Mouse (Mus musculus): ENCODE data around the gene Mtm1.

DNA sequence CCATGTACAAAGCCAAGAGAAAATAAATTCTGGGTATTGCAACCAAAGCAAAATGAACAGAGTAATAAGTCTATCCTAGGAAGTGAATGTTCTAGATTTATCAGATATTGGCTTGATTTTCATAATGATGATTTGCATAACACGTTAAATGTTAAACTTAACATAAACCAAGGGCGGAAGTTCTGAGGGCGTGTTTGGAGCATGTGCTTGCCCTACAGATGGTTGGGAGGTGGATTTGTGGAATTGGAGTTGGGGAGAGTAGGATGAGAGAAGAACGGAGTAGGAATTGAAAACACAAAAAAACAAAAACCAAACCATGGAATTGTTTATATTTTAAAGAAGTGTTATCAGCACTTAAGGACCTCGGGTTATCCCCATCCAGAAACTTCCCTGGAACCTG lies 153.5 kb downstream of the Mtm1 start:
- TF ChIP-seq EP300 (IDR thresholded peaks at IDR 0.05; ENCODE audit: insufficient read depth, low read depth, low read length) (no peak), CTCF (IDR thresholded peaks at IDR 0.05) (no peak)
